Mouse (Mus musculus): ENCODE data around the gene Glud1. TPM values are rescaled to one million over a fixed set of nuclear protein-coding genes. Genes with fewer than 3 reads are reported as not detected.

Gene Glud1
- polyA plus RNA-seq, 1 experiment from 2014 or later, result 92.8 TPM

GRCm38 (mm10) chr14:34317431-34317830, 6.9 kb downstream of the Glud1 start:
- Histone ChIP-seq H3K4me3 (ENCODE audit: low read depth, low read length) (no peak overlapping the region), H3K9ac (ENCODE audit: low read depth, low read length) (no peak overlapping the region), H3K36me3 (ENCODE audit: control insufficient read depth, insufficient read depth, low read length) (peaks cover 12% of the 10 kb centered on the region), H3K4me1 (ENCODE audit: control insufficient read depth, insufficient read depth, low read length) (peaks cover 24% of the 10 kb centered on the region), H3K9me3 (replicated peaks; ENCODE audit: control insufficient read depth, low read length, poor library complexity, severe bottlenecking) (no peaks in the 10 kb centered on the region), H3K4me2 (ENCODE audit: low read length) (no peak overlapping the region), H3K27me3 (ENCODE audit: control insufficient read depth, insufficient read depth, low read depth, low read length) (no peaks in the 10 kb centered on the region), H3K27ac (ENCODE audit: low read length) (no peak overlapping the region)
- no peak for ATAC-seq
- over 99% methylated on average over 3 of the region's 3 CpGs for WGBS

- H3K27ac ChIP-seq (ENCODE audit: low read length), result no peak overlapping the region
- no peaks in the 10 kb centered on the region for H3K27me3 ChIP-seq (ENCODE audit: control insufficient read depth, insufficient read depth, low read depth, low read length)
- H3K9ac ChIP-seq (ENCODE audit: low read depth, low read length), result no peak overlapping the region
- peaks cover 12% of the 10 kb centered on the region for H3K36me3 ChIP-seq (ENCODE audit: control insufficient read depth, insufficient read depth, low read length)
- H3K4me3 ChIP-seq (ENCODE audit: low read depth, low read length), result no peak overlapping the region
- ATAC-seq, result no peak
- no peak overlapping the region for H3K4me2 ChIP-seq (ENCODE audit: low read length)
- H3K9me3 ChIP-seq (replicated peaks; ENCODE audit: control insufficient read depth, low read length, poor library complexity, severe bottlenecking), result no peaks in the 10 kb centered on the region
- H3K4me1 ChIP-seq (ENCODE audit: control insufficient read depth, insufficient read depth, low read length), result peaks cover 18% of the 10 kb centered on the region
Observed at GRCm38 (mm10) chr14:34318113-34318512, 7.6 kb downstream of the Glud1 start.

- Histone ChIP-seq H3K4me2 (ENCODE audit: low read length) (no peak overlapping the region), H3K9me3 (replicated peaks; ENCODE audit: control insufficient read depth, low read length, poor library complexity, severe bottlenecking) (no peaks in the 10 kb centered on the region), H3K36me3 (ENCODE audit: control insufficient read depth, insufficient read depth, low read length) (peaks cover 28% of the 10 kb centered on the region), H3K27me3 (ENCODE audit: control insufficient read depth, insufficient read depth, low read depth, low read length) (no peaks in the 10 kb centered on the region), H3K9ac (ENCODE audit: low read depth, low read length) (no peak overlapping the region), H3K4me3 (ENCODE audit: low read depth, low read length) (no peak overlapping the region), H3K27ac (ENCODE audit: low read length) (no peak overlapping the region), H3K4me1 (ENCODE audit: control insufficient read depth, insufficient read depth, low read length) (no peaks in the 10 kb centered on the region)
- no peak for ATAC-seq
- WGBS, result 97% methylated on average over 5 of the region's 5 CpGs
Observed at GRCm38 (mm10) chr14:34323576-34324085, 13.1 kb downstream of the Glud1 start.

GRCm38 (mm10) chr14:34326606-34327005, 16.1 kb downstream of the Glud1 start:
- Histone ChIP-seq H3K9ac (ENCODE audit: low read depth, low read length) (no peak overlapping the region), H3K9me3 (replicated peaks; ENCODE audit: control insufficient read depth, low read length, poor library complexity, severe bottlenecking) (no peaks in the 10 kb centered on the region), H3K4me1 (ENCODE audit: control insufficient read depth, insufficient read depth, low read length) (no peaks in the 10 kb centered on the region), H3K4me3 (ENCODE audit: low read depth, low read length) (no peak overlapping the region), H3K27ac (ENCODE audit: low read length) (no peak overlapping the region), H3K4me2 (ENCODE audit: low read length) (no peak overlapping the region), H3K27me3 (ENCODE audit: control insufficient read depth, insufficient read depth, low read depth, low read length) (no peaks in the 10 kb centered on the region), H3K36me3 (ENCODE audit: control insufficient read depth, insufficient read depth, low read length) (peaks cover 30% of the 10 kb centered on the region)
- ATAC-seq, result no peak
- 96% methylated on average over 3 of the region's 3 CpGs for WGBS

GRCm38 (mm10) chr14:34327618-34328017, 17.1 kb downstream of the Glud1 start:
- peaks cover 33% of the 10 kb centered on the region for H3K36me3 ChIP-seq (ENCODE audit: control insufficient read depth, insufficient read depth, low read length)
- no peak overlapping the region for H3K4me3 ChIP-seq (ENCODE audit: low read depth, low read length)
- WGBS, result 86% methylated on average over 1 of the region's 1 CpGs
- H3K27me3 ChIP-seq (ENCODE audit: control insufficient read depth, insufficient read depth, low read depth, low read length), result no peaks in the 10 kb centered on the region
- no peak for ATAC-seq
- H3K9ac ChIP-seq (ENCODE audit: low read depth, low read length), result no peak overlapping the region
- H3K4me2 ChIP-seq (ENCODE audit: low read length), result no peak overlapping the region
- no peak overlapping the region for H3K27ac ChIP-seq (ENCODE audit: low read length)
- no peaks in the 10 kb centered on the region for H3K9me3 ChIP-seq (replicated peaks; ENCODE audit: control insufficient read depth, low read length, poor library complexity, severe bottlenecking)
- H3K4me1 ChIP-seq (ENCODE audit: control insufficient read depth, insufficient read depth, low read length), result no peaks in the 10 kb centered on the region

- peak; percentile 88 for ATAC-seq
- Histone ChIP-seq H3K27ac (ENCODE audit: low read length) (no peak overlapping the region), H3K9ac (ENCODE audit: low read depth, low read length) (no peak overlapping the region), H3K36me3 (ENCODE audit: control insufficient read depth, insufficient read depth, low read length) (peaks cover 43% of the 10 kb centered on the region), H3K27me3 (ENCODE audit: control insufficient read depth, insufficient read depth, low read depth, low read length) (no peaks in the 10 kb centered on the region), H3K4me3 (ENCODE audit: low read depth, low read length) (no peak overlapping the region), H3K9me3 (replicated peaks; ENCODE audit: control insufficient read depth, low read length, poor library complexity, severe bottlenecking) (no peaks in the 10 kb centered on the region), H3K4me2 (ENCODE audit: low read length) (no peak overlapping the region), H3K4me1 (ENCODE audit: control insufficient read depth, insufficient read depth, low read length) (no peaks in the 10 kb centered on the region)
- WGBS, result 86% methylated on average over 9 of the region's 9 CpGs
Observed at GRCm38 (mm10) chr14:34330657-34331158, 20.2 kb downstream of the Glud1 start.

DNA sequence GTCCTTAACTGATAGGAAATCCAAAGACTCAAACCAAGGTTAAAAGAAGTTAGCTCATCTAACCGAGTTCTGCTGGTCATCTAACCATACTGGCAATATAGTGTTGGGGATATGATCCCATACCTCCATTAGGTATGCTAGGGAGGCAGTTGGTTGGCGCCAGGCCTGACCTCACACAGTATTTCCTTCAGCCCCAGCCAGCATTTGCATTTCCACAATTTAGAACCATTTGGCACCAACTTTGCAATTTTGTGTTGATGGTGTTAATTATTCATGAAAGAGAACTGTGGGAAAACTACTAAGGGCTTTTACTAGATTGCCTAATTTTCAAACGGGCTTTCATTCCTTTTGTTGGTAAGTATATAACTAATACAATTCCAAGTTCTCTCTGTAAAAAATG, 21.4 kb downstream of the Glud1 start:
- Histone ChIP-seq H3K9me3 (replicated peaks; ENCODE audit: control insufficient read depth, low read length, poor library complexity, severe bottlenecking) (no peaks in the 10 kb centered on the region), H3K27ac (ENCODE audit: low read length) (peak overlapping the region; percentile 59; the same call in 1 of the 2 replicates), H3K4me2 (ENCODE audit: low read length) (no peak overlapping the region), H3K4me1 (ENCODE audit: control insufficient read depth, insufficient read depth, low read length) (no peaks in the 10 kb centered on the region), H3K4me3 (ENCODE audit: low read depth, low read length) (no peak overlapping the region), H3K36me3 (ENCODE audit: control insufficient read depth, insufficient read depth, low read length) (peaks cover 50% of the 10 kb centered on the region), H3K27me3 (ENCODE audit: control insufficient read depth, insufficient read depth, low read depth, low read length) (no peaks in the 10 kb centered on the region), H3K9ac (ENCODE audit: low read depth, low read length) (no peak overlapping the region)
- peak; percentile 64; the same call in 1 of the 2 replicates for ATAC-seq
- 84% methylated on average over 3 of the region's 3 CpGs for WGBS

DNA sequence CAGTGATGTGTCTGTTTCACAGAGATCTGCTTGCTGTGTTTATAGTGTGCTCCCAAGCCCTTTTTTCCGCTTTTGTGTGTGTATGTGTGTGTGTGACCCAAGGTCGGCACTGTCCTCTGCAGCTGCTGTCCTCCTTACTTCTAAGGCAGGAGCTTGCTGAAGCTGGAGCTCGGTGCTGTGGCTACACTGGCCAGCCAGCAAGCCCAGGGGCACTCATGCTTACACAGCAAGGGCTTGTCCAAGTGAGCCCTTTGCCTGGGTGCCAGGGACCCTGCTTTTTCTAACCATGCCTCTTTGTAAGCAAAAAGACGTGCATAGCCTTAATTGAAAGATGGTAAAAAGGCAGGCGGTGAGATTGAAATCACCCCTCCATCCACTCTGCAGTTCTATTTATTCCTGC, 21.9 kb downstream of the Glud1 start:
- Histone ChIP-seq H3K4me1 (ENCODE audit: control insufficient read depth, insufficient read depth, low read length) (no peaks in the 10 kb centered on the region), H3K4me3 (ENCODE audit: low read depth, low read length) (no peak overlapping the region), H3K27ac (ENCODE audit: low read length) (peak overlapping the region; percentile 26; the same call in 1 of the 2 replicates), H3K27me3 (ENCODE audit: control insufficient read depth, insufficient read depth, low read depth, low read length) (no peaks in the 10 kb centered on the region), H3K36me3 (ENCODE audit: control insufficient read depth, insufficient read depth, low read length) (peaks cover 51% of the 10 kb centered on the region), H3K9me3 (replicated peaks; ENCODE audit: control insufficient read depth, low read length, poor library complexity, severe bottlenecking) (no peaks in the 10 kb centered on the region), H3K4me2 (ENCODE audit: low read length) (no peak overlapping the region), H3K9ac (ENCODE audit: low read depth, low read length) (no peak overlapping the region)
- ATAC-seq, result peak; percentile 87
- WGBS, result 84% methylated on average over 5 of the region's 5 CpGs

DNA sequence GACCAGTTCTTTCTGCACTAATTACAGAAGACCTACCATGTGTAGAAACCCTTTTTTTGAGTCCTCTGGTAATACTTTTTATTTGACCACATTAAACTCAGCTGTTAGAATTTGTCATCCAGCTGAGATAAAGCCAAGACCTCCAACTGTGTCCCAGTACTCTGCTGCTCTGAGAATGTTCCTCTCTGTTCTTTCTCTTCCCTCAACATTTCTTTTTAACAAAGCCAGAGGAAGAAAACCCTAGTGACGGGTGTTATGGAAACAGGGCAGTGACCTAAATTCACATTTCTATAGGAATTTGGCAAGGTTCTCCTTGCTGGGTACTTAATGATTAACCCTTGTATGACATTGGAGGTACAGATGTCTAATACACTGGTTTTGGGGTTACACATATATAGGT, 28.9 kb downstream of the Glud1 start:
- Histone ChIP-seq H3K9me3 (replicated peaks; ENCODE audit: control insufficient read depth, low read length, poor library complexity, severe bottlenecking) (no peaks in the 10 kb centered on the region), H3K36me3 (ENCODE audit: control insufficient read depth, insufficient read depth, low read length) (peaks cover 46% of the 10 kb centered on the region), H3K27me3 (ENCODE audit: control insufficient read depth, insufficient read depth, low read depth, low read length) (no peaks in the 10 kb centered on the region), H3K4me3 (ENCODE audit: low read depth, low read length) (no peak overlapping the region), H3K27ac (ENCODE audit: low read length) (no peak overlapping the region), H3K9ac (ENCODE audit: low read depth, low read length) (no peak overlapping the region), H3K4me1 (ENCODE audit: control insufficient read depth, insufficient read depth, low read length) (no peaks in the 10 kb centered on the region), H3K4me2 (ENCODE audit: low read length) (no peak overlapping the region)
- 35% methylated on average over 1 of the region's 1 CpGs for WGBS
- ATAC-seq, result no peak
